In genomic region chr7:45367020-45367880, GRCm38 (mm10) we compare ENCODE assay signal across 8 mouse cellular contexts. TPM values are rescaled to one million over a fixed set of nuclear protein-coding genes. Genes with fewer than 3 reads are reported as not detected.
DNase-seq lines count a peak whose midpoint lies in the region; ATAC-seq and TF ChIP-seq lines count a peak whose summit lies in the region.

No protein-coding gene starts in this region.

- H3K4me2 ChIP-seq in heart, embryonic 15.5 days, result peak overlapping the region; percentile 99
- H3K4me2 ChIP-seq in liver, embryonic 14.5 days (ENCODE audit: low read depth), result peak overlapping the region; percentile 83
- peak overlapping the region; percentile 85 for H3K4me2 ChIP-seq in neural tube, embryonic 11.5 days (ENCODE audit: low read depth)
- H3K4me2 ChIP-seq in stomach, postnatal 0 days (replicated peaks; ENCODE audit: low read depth), result peak overlapping the region; percentile 99

- peak; percentile 91 for TF ChIP-seq CTCF in liver, embryonic 14.5 days (IDR thresholded peaks at IDR 0.05; ENCODE audit: low read depth)
- peak; percentile 78 for TF ChIP-seq CTCF in stomach, postnatal 0 days (IDR thresholded peaks at IDR 0.05; ENCODE audit: low read depth)

- DNase-seq in c-Kit-negative CD71-positive TER-119-positive erythroid progenitor cells, embryonic 14.5 days (ENCODE audit: low read depth, low spot score), result peak; percentile 83
- peak; percentile 98 for DNase-seq in forebrain, embryonic 10.5 days (ENCODE audit: extremely low spot score, low spot score)
- DNase-seq in kidney, postnatal 25 days, result peak; percentile 96 to 97
- DNase-seq in liver, embryonic 14.5 days (ENCODE audit: low read depth in 3 of 3, low spot score in 3 of 3), result peak; percentile 81 to 86 (median 85)
- DNase-seq in neural tube, embryonic 11.5 days (ENCODE audit: low spot score), result peak; percentile 96
- peak; percentile 97 for DNase-seq in stomach, postnatal 0 days (ENCODE audit: low spot score)

- under 1% methylated on average over 70 of the region's 70 CpGs for WGBS in forebrain, embryonic 10.5 days
- under 1% methylated on average over 70 of the region's 70 CpGs for WGBS in heart, embryonic 15.5 days
- under 1% methylated on average over 70 of the region's 70 CpGs for WGBS in liver, embryonic 14.5 days (ENCODE audit: insufficient replicate concordance)
- WGBS in neural tube, embryonic 11.5 days, result under 1% methylated on average over 68 of the region's 70 CpGs
- WGBS in stomach, postnatal 0 days, result 1% methylated on average over 53 of the region's 70 CpGs

- H3K27ac ChIP-seq in forebrain, embryonic 10.5 days, result peak overlapping the region; percentile 89
- peak overlapping the region; percentile 52 for H3K27ac ChIP-seq in heart, embryonic 15.5 days
- no peak overlapping the region for H3K27ac ChIP-seq in liver, embryonic 14.5 days
- peak overlapping the region; percentile 15 for H3K27ac ChIP-seq in neural tube, embryonic 11.5 days (ENCODE audit: low read depth, low read length)
- H3K27ac ChIP-seq in stomach, postnatal 0 days (replicated peaks), result peak overlapping the region; percentile 35; the same call in 1 of the 2 replicates

- TF ChIP-seq EP300 in liver, embryonic 14.5 days (IDR thresholded peaks at IDR 0.05; ENCODE audit: low read depth), result no peak
- no peak for TF ChIP-seq EP300 in stomach, postnatal 0 days (optimal IDR thresholded peaks at IDR 0.05)

- H3K4me3 ChIP-seq in forebrain, embryonic 10.5 days, result peak overlapping the region; percentile 80
- H3K4me3 ChIP-seq in heart, embryonic 15.5 days, result peak overlapping the region; percentile 61
- H3K4me3 ChIP-seq in liver, embryonic 14.5 days (ENCODE audit: insufficient read depth in 1 of 2, low read depth in 2 of 2, low read length in 2 of 2), result peak overlapping the region; percentile 54 to 57
- peak overlapping the region; percentile 81 for H3K4me3 ChIP-seq in neural tube, embryonic 11.5 days (ENCODE audit: low read depth, low read length)
- H3K4me3 ChIP-seq in stomach, postnatal 0 days (ENCODE audit: low read depth, low read length), result peak overlapping the region; percentile 56

- no peaks in the 10 kb centered on the region for H3K9me3 ChIP-seq in forebrain, embryonic 10.5 days
- H3K9me3 ChIP-seq in heart, embryonic 15.5 days (replicated peaks), result no peaks in the 10 kb centered on the region
- H3K9me3 ChIP-seq in liver, embryonic 14.5 days (ENCODE audit: control insufficient read depth, low read length), result no peaks in the 10 kb centered on the region
- H3K9me3 ChIP-seq in neural tube, embryonic 11.5 days (ENCODE audit: control insufficient read depth, low read length), result no peaks in the 10 kb centered on the region
- H3K9me3 ChIP-seq in stomach, postnatal 0 days (ENCODE audit: control insufficient read depth, low read length), result no peaks in the 10 kb centered on the region

- ATAC-seq in CD4-positive, CD25-positive, alpha-beta regulatory T cell, adult 4 months, result peak; percentile 86
- peak; percentile 89 for ATAC-seq in heart, embryonic 15.5 days (replicated peaks; ENCODE audit: insufficient number of reproducible peaks, insufficient read depth, low FRiP score, low read depth)
- ATAC-seq in liver, embryonic 14.5 days (ENCODE audit: insufficient read depth), result peak; percentile 82
- ATAC-seq in neural tube, embryonic 11.5 days (ENCODE audit: insufficient read depth, low FRiP score, low TSS enrichment), result peak; percentile 86
- peak; percentile 88 for ATAC-seq in stomach, postnatal 0 days (ENCODE audit: low FRiP score, low TSS enrichment)

- peaks cover 10% of the 10 kb centered on the region for H3K36me3 ChIP-seq in forebrain, embryonic 10.5 days (replicated peaks)
- H3K36me3 ChIP-seq in heart, embryonic 15.5 days, result no peaks in the 10 kb centered on the region
- H3K36me3 ChIP-seq in liver, embryonic 14.5 days (replicated peaks; ENCODE audit: control insufficient read depth, insufficient read depth, low read depth), result no peaks in the 10 kb centered on the region
- no peaks in the 10 kb centered on the region for H3K36me3 ChIP-seq in neural tube, embryonic 11.5 days (ENCODE audit: control insufficient read depth, insufficient read depth, low read length)
- H3K36me3 ChIP-seq in stomach, postnatal 0 days (ENCODE audit: control insufficient read depth, insufficient read depth, low read length), result no peaks in the 10 kb centered on the region

- peak overlapping the region; percentile 57 for H3K9ac ChIP-seq in heart, embryonic 15.5 days
- peak overlapping the region; percentile 58 for H3K9ac ChIP-seq in liver, embryonic 14.5 days (replicated peaks)
- peak overlapping the region; percentile 82 for H3K9ac ChIP-seq in neural tube, embryonic 11.5 days (ENCODE audit: low read length)
- peak overlapping the region; percentile 66 for H3K9ac ChIP-seq in stomach, postnatal 0 days (ENCODE audit: low read length)

- peaks cover 74% of the 10 kb centered on the region for H3K27me3 ChIP-seq in forebrain, embryonic 10.5 days (ENCODE audit: poor library complexity, severe bottlenecking)
- peaks cover 66% of the 10 kb centered on the region for H3K27me3 ChIP-seq in heart, embryonic 15.5 days
- H3K27me3 ChIP-seq in liver, embryonic 14.5 days (ENCODE audit: control insufficient read depth, insufficient read depth, low read length), result peaks cover 66% of the 10 kb centered on the region
- peaks cover 27% of the 10 kb centered on the region for H3K27me3 ChIP-seq in neural tube, embryonic 11.5 days (ENCODE audit: control insufficient read depth, insufficient read depth, low read length)
- no peaks in the 10 kb centered on the region for H3K27me3 ChIP-seq in stomach, postnatal 0 days (ENCODE audit: control insufficient read depth, insufficient read depth, low read length)

- peaks cover 62% of the 10 kb centered on the region for H3K4me1 ChIP-seq in forebrain, embryonic 10.5 days
- H3K4me1 ChIP-seq in heart, embryonic 15.5 days (replicated peaks), result peaks cover 39% of the 10 kb centered on the region
- peaks cover 8 to 10% of the 10 kb centered on the region in 2 experiments for H3K4me1 ChIP-seq in liver, embryonic 14.5 days (replicated peaks; ENCODE audit: control insufficient read depth in 2 of 2, insufficient read depth in 2 of 2, low read length in 1 of 2)
- H3K4me1 ChIP-seq in neural tube, embryonic 11.5 days (ENCODE audit: control insufficient read depth, insufficient read depth, low read length), result peaks cover 13% of the 10 kb centered on the region
- peaks cover 3% of the 10 kb centered on the region; the same call in 1 of the 2 replicates for H3K4me1 ChIP-seq in stomach, postnatal 0 days (replicated peaks; ENCODE audit: control insufficient read depth, insufficient read depth)

RNA-seq across cellular contexts. Expression of gene Ppfia3, which starts 0.4 kb away (rescaled TPM):
- not detected for polyA plus RNA-seq in CD4-positive, CD25-positive, alpha-beta regulatory T cell, adult 4 months (2017; shearing (Covaris generic))
- 6.0 and 8.9 TPM in 2 replicates for polyA plus RNA-seq in forebrain, embryonic 10.5 days (2016; fragmentation: Nextera tagmentation; extraction: Ambion mirVana)
- polyA plus RNA-seq in heart, embryonic 15.5 days (2015; fragmentation: Nextera tagmentation; extraction: Ambion mirVana), result 1.6 and 2.1 TPM in 2 replicates
- polyA plus RNA-seq in liver, embryonic 14.5 days (2012; rRNA removed), result 0.21 and 0.22 TPM in 2 replicates
- polyA plus RNA-seq in liver, embryonic 14.5 days (2014; fragmentation: Nextera tagmentation; extraction: Ambion mirVana), result 0.25 TPM in 1 of 2 replicates, not detected in the other
- polyA plus RNA-seq in neural tube, embryonic 11.5 days (2014; fragmentation: Nextera tagmentation; extraction: Ambion mirVana), result 11.9 and 12.1 TPM in 2 replicates
- 6.0 and 7.1 TPM in 2 replicates for polyA plus RNA-seq in stomach, postnatal 0 days (2015; fragmentation: Nextera tagmentation; extraction: Ambion mirVana)

RNA-seq across cellular contexts. Expression of gene Lin7b, which starts 3.1 kb away (rescaled TPM):
- not detected for polyA plus RNA-seq in CD4-positive, CD25-positive, alpha-beta regulatory T cell, adult 4 months (2017; shearing (Covaris generic))
- polyA plus RNA-seq in forebrain, embryonic 10.5 days (2016; fragmentation: Nextera tagmentation; extraction: Ambion mirVana), result 0.47 and 0.81 TPM in 2 replicates
- polyA plus RNA-seq in heart, embryonic 15.5 days (2015; fragmentation: Nextera tagmentation; extraction: Ambion mirVana), result 1.2 and 1.3 TPM in 2 replicates
- 0.10 and 0.23 TPM in 2 replicates for polyA plus RNA-seq in liver, embryonic 14.5 days (2012; rRNA removed)
- 0.20 TPM in 1 of 2 replicates, not detected in the other for polyA plus RNA-seq in liver, embryonic 14.5 days (2014; fragmentation: Nextera tagmentation; extraction: Ambion mirVana)
- 1.6 and 3.4 TPM in 2 replicates for polyA plus RNA-seq in neural tube, embryonic 11.5 days (2014; fragmentation: Nextera tagmentation; extraction: Ambion mirVana)
- 5.9 and 6.1 TPM in 2 replicates for polyA plus RNA-seq in stomach, postnatal 0 days (2015; fragmentation: Nextera tagmentation; extraction: Ambion mirVana)

RNA-seq across cellular contexts. Expression of gene Snrnp70, which starts 28.3 kb away (rescaled TPM):
- 100 to 1,000 TPM in 1 of 2 experiments, 10 to 100 TPM in 1; 82.1 to 130 TPM for polyA plus RNA-seq in CD4-positive, CD25-positive, alpha-beta regulatory T cell, adult 4 months (2017; shearing (Covaris generic))
- 295 TPM in 2 replicates for polyA plus RNA-seq in forebrain, embryonic 10.5 days (2016; fragmentation: Nextera tagmentation; extraction: Ambion mirVana)
- polyA plus RNA-seq in heart, embryonic 15.5 days (2015; fragmentation: Nextera tagmentation; extraction: Ambion mirVana), result 123 and 146 TPM in 2 replicates
- polyA plus RNA-seq in liver, embryonic 14.5 days (2012; rRNA removed), result 132 and 203 TPM in 2 replicates
- 28.0 and 28.8 TPM in 2 replicates for polyA plus RNA-seq in liver, embryonic 14.5 days (2014; fragmentation: Nextera tagmentation; extraction: Ambion mirVana)
- polyA plus RNA-seq in neural tube, embryonic 11.5 days (2014; fragmentation: Nextera tagmentation; extraction: Ambion mirVana), result 66.4 and 74.1 TPM in 2 replicates
- polyA plus RNA-seq in stomach, postnatal 0 days (2015; fragmentation: Nextera tagmentation; extraction: Ambion mirVana), result 73.7 and 78.8 TPM in 2 replicates

RNA-seq across cellular contexts. Expression of gene Hrc, which starts 32.2 kb away (rescaled TPM):
- not detected for polyA plus RNA-seq in CD4-positive, CD25-positive, alpha-beta regulatory T cell, adult 4 months (2017; shearing (Covaris generic))
- polyA plus RNA-seq in forebrain, embryonic 10.5 days (2016; fragmentation: Nextera tagmentation; extraction: Ambion mirVana), result 0.31 and 0.42 TPM in 2 replicates
- 25.2 and 26.4 TPM in 2 replicates for polyA plus RNA-seq in heart, embryonic 15.5 days (2015; fragmentation: Nextera tagmentation; extraction: Ambion mirVana)
- 0.02 and 0.07 TPM in 2 replicates for polyA plus RNA-seq in liver, embryonic 14.5 days (2012; rRNA removed)
- polyA plus RNA-seq in liver, embryonic 14.5 days (2014; fragmentation: Nextera tagmentation; extraction: Ambion mirVana), result not detected in 2 replicates
- 0.87 and 1.1 TPM in 2 replicates for polyA plus RNA-seq in neural tube, embryonic 11.5 days (2014; fragmentation: Nextera tagmentation; extraction: Ambion mirVana)
- polyA plus RNA-seq in stomach, postnatal 0 days (2015; fragmentation: Nextera tagmentation; extraction: Ambion mirVana), result 0.80 and 0.85 TPM in 2 replicates

RNA-seq across cellular contexts. Expression of gene Trpm4, which starts 33.7 kb away (rescaled TPM):
- 10 to 100 TPM; 11.7 to 15.9 TPM for polyA plus RNA-seq in CD4-positive, CD25-positive, alpha-beta regulatory T cell, adult 4 months (2017; shearing (Covaris generic))
- polyA plus RNA-seq in forebrain, embryonic 10.5 days (2016; fragmentation: Nextera tagmentation; extraction: Ambion mirVana), result 8.3 and 8.9 TPM in 2 replicates
- polyA plus RNA-seq in heart, embryonic 15.5 days (2015; fragmentation: Nextera tagmentation; extraction: Ambion mirVana), result 12.7 and 15.8 TPM in 2 replicates
- 0.70 and 0.87 TPM in 2 replicates for polyA plus RNA-seq in liver, embryonic 14.5 days (2012; rRNA removed)
- 0.43 and 0.60 TPM in 2 replicates for polyA plus RNA-seq in liver, embryonic 14.5 days (2014; fragmentation: Nextera tagmentation; extraction: Ambion mirVana)
- polyA plus RNA-seq in neural tube, embryonic 11.5 days (2014; fragmentation: Nextera tagmentation; extraction: Ambion mirVana), result 6.5 and 8.6 TPM in 2 replicates
- polyA plus RNA-seq in stomach, postnatal 0 days (2015; fragmentation: Nextera tagmentation; extraction: Ambion mirVana), result 22.7 and 23.7 TPM in 2 replicates
